Mouse (Mus musculus): ENCODE measurements around the gene Rnf103. TPM values are rescaled to one million over a fixed set of nuclear protein-coding genes. Genes with fewer than 3 reads are reported as not detected.

The Rnf103 gene
- polyA plus RNA-seq, 1 experiment from 2014 or later, result 13.1 TPM

DNA sequence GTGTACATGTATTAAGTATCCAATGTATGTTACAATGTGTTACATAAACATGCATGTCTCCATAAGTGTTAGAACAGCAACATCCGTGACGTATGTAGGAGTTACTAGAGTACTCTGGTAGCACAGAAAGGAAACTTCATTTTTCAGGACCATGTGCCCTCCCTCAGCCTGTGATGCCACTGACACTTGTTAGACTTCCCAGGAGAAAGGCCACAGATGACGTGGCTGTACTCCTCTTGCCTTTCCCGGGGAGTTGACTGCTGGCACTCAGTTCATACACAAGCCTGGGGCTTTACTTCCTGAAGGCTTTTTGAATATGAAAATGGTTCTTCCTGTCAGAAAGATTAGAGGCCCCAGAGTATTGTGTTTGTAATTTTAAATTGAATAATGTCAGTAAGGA is 10.4 kb downstream of the Rnf103 start:
- no peak for ATAC-seq (replicated peaks; ENCODE audit: extremely low read depth, insufficient read depth, low FRiP score)
- 81% methylated on average over 4 of the region's 4 CpGs for WGBS
- H3K4me2 ChIP-seq (ENCODE audit: low read depth, low read length), result no peak overlapping the region
- no peak overlapping the region for H3K27ac ChIP-seq (ENCODE audit: low read length)
- H3K4me3 ChIP-seq (ENCODE audit: low read length), result no peak overlapping the region
- H3K4me1 ChIP-seq (ENCODE audit: control insufficient read depth, insufficient read depth, low read length), result no peaks in the 10 kb centered on the region; the same call in 1 of the 2 replicates
- no peaks in the 10 kb centered on the region for H3K9me3 ChIP-seq (replicated peaks; ENCODE audit: control insufficient read depth, low read length)
- H3K27me3 ChIP-seq (ENCODE audit: control insufficient read depth, insufficient read depth, low read length), result no peaks in the 10 kb centered on the region
- H3K9ac ChIP-seq (ENCODE audit: low read length), result no peak overlapping the region
- H3K36me3 ChIP-seq (ENCODE audit: control insufficient read depth, insufficient read depth), result peaks cover 14% of the 10 kb centered on the region

DNA sequence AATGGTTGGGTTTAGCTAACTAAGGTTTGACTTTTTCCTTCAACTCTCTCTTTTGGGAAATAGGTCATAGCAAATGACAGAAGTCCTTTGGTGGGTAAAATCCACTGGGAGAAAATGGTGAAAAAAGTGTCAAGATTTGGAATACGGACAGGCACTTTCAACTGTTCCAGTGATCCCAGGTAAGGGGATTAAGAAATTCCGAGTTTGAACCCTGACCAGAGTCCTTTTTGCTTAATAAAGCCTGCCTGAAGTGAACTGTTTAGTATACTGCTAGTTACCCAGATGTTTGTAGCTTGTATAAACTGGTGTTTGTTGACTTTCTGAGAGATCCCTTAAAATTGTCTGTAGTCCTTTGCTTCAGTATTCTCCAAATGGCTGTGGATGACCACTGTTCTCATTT is 12.0 kb downstream of the Rnf103 start:
- H3K4me1 ChIP-seq (ENCODE audit: control insufficient read depth, insufficient read depth, low read length), result no peaks in the 10 kb centered on the region
- 94% methylated on average over 2 of the region's 2 CpGs for WGBS
- ATAC-seq (replicated peaks; ENCODE audit: extremely low read depth, insufficient read depth, low FRiP score), result no peak

GRCm38 (mm10) chr6:71519476-71519875 is 25.8 kb downstream of the Rnf103 start:
- Histone ChIP-seq H3K27me3 (ENCODE audit: control insufficient read depth, insufficient read depth, low read length) (no peaks in the 10 kb centered on the region), H3K4me1 (ENCODE audit: control insufficient read depth, insufficient read depth, low read length) (no peaks in the 10 kb centered on the region), H3K27ac (ENCODE audit: low read length) (no peak overlapping the region), H3K4me2 (ENCODE audit: low read depth, low read length) (no peak overlapping the region), H3K9me3 (replicated peaks; ENCODE audit: control insufficient read depth, low read length) (no peaks in the 10 kb centered on the region), H3K9ac (ENCODE audit: low read length) (no peak overlapping the region), H3K36me3 (ENCODE audit: control insufficient read depth, insufficient read depth) (no peaks in the 10 kb centered on the region), H3K4me3 (ENCODE audit: low read length) (no peak overlapping the region)
- 87% methylated on average over 4 of the region's 4 CpGs for WGBS
- no peak for ATAC-seq (replicated peaks; ENCODE audit: extremely low read depth, insufficient read depth, low FRiP score)

More for the DNA sequence above, 12.0 kb downstream of the Rnf103 start:
- Histone ChIP-seq H3K4me2 (ENCODE audit: low read depth, low read length) (no peak overlapping the region), H3K9ac (ENCODE audit: low read length) (no peak overlapping the region), H3K4me3 (ENCODE audit: low read length) (no peak overlapping the region), H3K27me3 (ENCODE audit: control insufficient read depth, insufficient read depth, low read length) (no peaks in the 10 kb centered on the region), H3K36me3 (ENCODE audit: control insufficient read depth, insufficient read depth) (peaks cover 27% of the 10 kb centered on the region), H3K27ac (ENCODE audit: low read length) (no peak overlapping the region), H3K9me3 (replicated peaks; ENCODE audit: control insufficient read depth, low read length) (no peaks in the 10 kb centered on the region)

DNA sequence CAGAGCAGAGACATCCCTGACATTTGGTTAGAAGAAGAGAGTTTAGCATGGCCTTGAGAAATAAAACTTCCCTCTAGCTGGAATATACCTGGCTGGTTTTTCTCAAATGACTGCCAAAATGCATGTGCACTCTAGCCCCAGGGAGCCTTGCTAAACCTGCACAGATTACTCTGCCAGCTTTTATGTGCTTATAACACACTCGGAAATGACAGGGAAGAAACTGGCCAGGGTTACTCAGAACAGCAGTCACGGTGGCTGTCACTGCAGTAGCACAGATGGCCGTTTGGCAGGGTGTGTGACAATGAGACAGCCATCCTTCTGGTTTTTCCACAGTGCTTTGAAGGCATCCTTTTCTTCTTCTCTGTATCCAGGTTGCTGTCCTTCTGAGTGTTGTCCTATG is 31.9 kb downstream of the Rnf103 start:
- Histone ChIP-seq H3K4me3 (ENCODE audit: low read length) (no peak overlapping the region), H3K36me3 (ENCODE audit: control insufficient read depth, insufficient read depth) (no peaks in the 10 kb centered on the region), H3K9me3 (replicated peaks; ENCODE audit: control insufficient read depth, low read length) (no peaks in the 10 kb centered on the region), H3K27me3 (ENCODE audit: control insufficient read depth, insufficient read depth, low read length) (no peaks in the 10 kb centered on the region), H3K27ac (ENCODE audit: low read length) (no peak overlapping the region), H3K4me2 (ENCODE audit: low read depth, low read length) (no peak overlapping the region), H3K9ac (ENCODE audit: low read length) (no peak overlapping the region), H3K4me1 (ENCODE audit: control insufficient read depth, insufficient read depth, low read length) (no peaks in the 10 kb centered on the region)
- 52% methylated on average over 3 of the region's 3 CpGs for WGBS
- ATAC-seq (replicated peaks; ENCODE audit: extremely low read depth, insufficient read depth, low FRiP score), result no peak

- ATAC-seq (replicated peaks; ENCODE audit: extremely low read depth, insufficient read depth, low FRiP score), result no peak
- H3K4me1 ChIP-seq (ENCODE audit: control insufficient read depth, insufficient read depth, low read length), result no peaks in the 10 kb centered on the region
- H3K36me3 ChIP-seq (ENCODE audit: control insufficient read depth, insufficient read depth), result no peaks in the 10 kb centered on the region
- H3K9ac ChIP-seq (ENCODE audit: low read length), result no peak overlapping the region
- H3K4me2 ChIP-seq (ENCODE audit: low read depth, low read length), result no peak overlapping the region
- H3K4me3 ChIP-seq (ENCODE audit: low read length), result no peak overlapping the region
- H3K9me3 ChIP-seq (replicated peaks; ENCODE audit: control insufficient read depth, low read length), result no peaks in the 10 kb centered on the region
- no peaks in the 10 kb centered on the region for H3K27me3 ChIP-seq (ENCODE audit: control insufficient read depth, insufficient read depth, low read length)
- 86% methylated on average over 10 of the region's 10 CpGs for whole genome bisulfite sequencing
- H3K27ac ChIP-seq (ENCODE audit: low read length), result no peak overlapping the region
Observed at GRCm38 (mm10) chr6:71527056-71527455, 33.4 kb downstream of the Rnf103 start.

DNA sequence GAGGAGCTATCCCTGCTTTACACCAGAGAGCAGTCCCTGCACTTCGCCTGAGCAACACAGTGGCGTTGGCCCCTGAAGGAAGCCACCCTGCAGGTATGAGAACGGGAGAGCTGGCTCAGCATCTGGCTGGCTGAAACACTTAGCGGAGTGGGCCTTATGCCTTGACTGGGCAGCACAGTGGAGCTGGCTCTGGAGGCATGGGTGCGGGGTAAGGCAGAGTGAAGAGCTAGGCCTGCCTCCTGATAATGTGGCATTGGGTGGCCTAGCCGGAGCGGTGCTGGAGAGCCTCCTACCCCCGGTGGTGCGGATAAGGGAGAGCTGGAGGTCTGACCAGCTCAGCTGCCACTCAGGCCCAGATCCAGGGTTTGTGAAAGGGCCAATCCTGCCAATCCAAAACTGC is 34.1 kb downstream of the Rnf103 start:
- WGBS, result 88% methylated on average over 9 of the region's 9 CpGs
- ATAC-seq (replicated peaks; ENCODE audit: extremely low read depth, insufficient read depth, low FRiP score), result no peak
- H3K4me2 ChIP-seq (ENCODE audit: low read depth, low read length), result no peak overlapping the region
- H3K4me3 ChIP-seq (ENCODE audit: low read length), result no peak overlapping the region
- no peaks in the 10 kb centered on the region for H3K36me3 ChIP-seq (ENCODE audit: control insufficient read depth, insufficient read depth)
- no peaks in the 10 kb centered on the region for H3K9me3 ChIP-seq (replicated peaks; ENCODE audit: control insufficient read depth, low read length)
- H3K27ac ChIP-seq (ENCODE audit: low read length), result no peak overlapping the region
- H3K4me1 ChIP-seq (ENCODE audit: control insufficient read depth, insufficient read depth, low read length), result no peaks in the 10 kb centered on the region
- H3K27me3 ChIP-seq (ENCODE audit: control insufficient read depth, insufficient read depth, low read length), result no peaks in the 10 kb centered on the region
- H3K9ac ChIP-seq (ENCODE audit: low read length), result no peak overlapping the region

- 83% methylated on average over 8 of the region's 8 CpGs for WGBS
- H3K36me3 ChIP-seq (ENCODE audit: control insufficient read depth, insufficient read depth), result no peaks in the 10 kb centered on the region
- H3K4me1 ChIP-seq (ENCODE audit: control insufficient read depth, insufficient read depth, low read length), result no peaks in the 10 kb centered on the region
- H3K9ac ChIP-seq (ENCODE audit: low read length), result no peak overlapping the region
- H3K4me2 ChIP-seq (ENCODE audit: low read depth, low read length), result no peak overlapping the region
- ATAC-seq (replicated peaks; ENCODE audit: extremely low read depth, insufficient read depth, low FRiP score), result no peak
- H3K27me3 ChIP-seq (ENCODE audit: control insufficient read depth, insufficient read depth, low read length), result no peaks in the 10 kb centered on the region
- no peaks in the 10 kb centered on the region for H3K9me3 ChIP-seq (replicated peaks; ENCODE audit: control insufficient read depth, low read length)
- no peak overlapping the region for H3K4me3 ChIP-seq (ENCODE audit: low read length)
- no peak overlapping the region for H3K27ac ChIP-seq (ENCODE audit: low read length)
Observed at GRCm38 (mm10) chr6:71530176-71530575, 36.5 kb downstream of the Rnf103 start.

GRCm38 (mm10) chr6:71537286-71537685 is 43.6 kb downstream of the Rnf103 start:
- no peak overlapping the region for H3K4me3 ChIP-seq (ENCODE audit: low read length)
- no peak for ATAC-seq (replicated peaks; ENCODE audit: extremely low read depth, insufficient read depth, low FRiP score)
- H3K9me3 ChIP-seq (replicated peaks; ENCODE audit: control insufficient read depth, low read length), result no peaks in the 10 kb centered on the region
- H3K4me2 ChIP-seq (ENCODE audit: low read depth, low read length), result no peak overlapping the region
- 0 out of 2 replicates have a peak overlapping the region, but pooled peaks have one; percentile 4 for H3K27ac ChIP-seq (ENCODE audit: low read length)
- H3K4me1 ChIP-seq (ENCODE audit: control insufficient read depth, insufficient read depth, low read length), result peaks cover 5% of the 10 kb centered on the region; the same call in 1 of the 2 replicates
- H3K9ac ChIP-seq (ENCODE audit: low read length), result no peak overlapping the region
- no peaks in the 10 kb centered on the region for H3K36me3 ChIP-seq (ENCODE audit: control insufficient read depth, insufficient read depth)
- H3K27me3 ChIP-seq (ENCODE audit: control insufficient read depth, insufficient read depth, low read length), result no peaks in the 10 kb centered on the region

DNA sequence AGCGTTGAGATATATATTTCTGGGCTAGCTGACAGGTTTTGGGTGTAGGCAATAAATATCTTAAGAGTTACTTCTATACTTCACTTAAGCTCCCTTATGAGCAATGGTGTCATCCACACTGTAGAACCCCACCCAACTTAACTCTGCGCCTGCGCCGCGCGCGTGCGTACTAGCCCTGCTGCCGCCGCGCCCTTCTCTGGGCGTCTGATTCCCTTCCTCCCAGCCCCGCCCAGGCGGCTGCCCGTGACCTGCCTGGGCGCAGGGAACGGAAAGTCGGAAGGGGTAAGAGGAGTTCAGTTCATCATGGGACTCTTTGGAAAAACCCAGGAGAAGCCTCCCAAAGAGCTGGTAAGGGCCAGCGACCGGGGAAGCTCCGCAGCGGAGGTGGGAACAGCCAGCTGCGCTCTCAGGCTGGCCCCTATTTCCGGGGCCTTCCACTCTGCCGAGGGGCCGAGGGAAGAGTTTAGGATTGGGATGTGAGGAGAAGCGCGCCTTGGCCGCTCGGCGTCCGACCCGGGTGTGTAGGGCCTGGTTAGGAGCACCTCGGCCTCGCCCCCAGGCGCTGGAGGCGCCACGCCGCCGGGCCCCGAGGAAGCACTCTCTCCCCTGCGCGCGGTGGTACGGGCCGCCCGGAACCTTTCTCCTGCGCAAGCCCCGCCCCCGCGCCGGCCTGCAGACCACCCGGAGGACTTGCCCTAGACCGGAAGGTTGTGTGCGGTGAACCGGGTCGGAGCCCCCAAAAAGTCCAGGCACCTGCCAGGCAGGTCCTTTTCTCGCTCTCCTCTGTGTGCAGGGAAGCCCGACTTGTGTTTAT is 50.2 kb downstream of the Rnf103 start, which contains the start of gene Chmp3:
TSS of gene Chmp3 (plus strand) at position 112 of the 814 bp plus-strand sequence.
- no peaks in the 10 kb centered on the region for H3K27me3 ChIP-seq (ENCODE audit: control insufficient read depth, insufficient read depth, low read length)
- ATAC-seq (replicated peaks; ENCODE audit: extremely low read depth, insufficient read depth, low FRiP score), result peak; percentile 97
- WGBS, result 0% methylated on average over 59 of the region's 59 CpGs
- peak within 1 kb of the TSS; percentile 83 for H3K9ac ChIP-seq (ENCODE audit: low read length)
- H3K4me3 ChIP-seq (ENCODE audit: low read length), result peak within 1 kb of the TSS; percentile 93
- peaks cover 7% of the 10 kb centered on the region for H3K4me1 ChIP-seq (ENCODE audit: control insufficient read depth, insufficient read depth, low read length)
- peaks cover 6% of the 10 kb centered on the region; the same call in 1 of the 2 replicates for H3K36me3 ChIP-seq (ENCODE audit: control insufficient read depth, insufficient read depth)
- peak within 1 kb of the TSS; percentile 95 for H3K27ac ChIP-seq (ENCODE audit: low read length)
- peak within 1 kb of the TSS; percentile 78 for H3K4me2 ChIP-seq (ENCODE audit: low read depth, low read length)
- no peaks in the 10 kb centered on the region for H3K9me3 ChIP-seq (replicated peaks; ENCODE audit: control insufficient read depth, low read length)

Data from heart, embryonic 16.5 days (tissue).